Mouse (Mus musculus): ENCODE results near the gene Smc2.
"Not testable (repeated sequence)": the region's sequence is repeated elsewhere in the genome, so short reads cannot be mapped to it uniquely, and the experiment has no call there.

The Smc2 gene

GRCm38 (mm10) chr4:52438886-52439664 lies at the start of gene Smc2:
Smc2 (plus strand) TSS chr4:52439243.
- DNase-seq (ENCODE audit: low read depth, low spot score): peak; percentile 97

DNA sequence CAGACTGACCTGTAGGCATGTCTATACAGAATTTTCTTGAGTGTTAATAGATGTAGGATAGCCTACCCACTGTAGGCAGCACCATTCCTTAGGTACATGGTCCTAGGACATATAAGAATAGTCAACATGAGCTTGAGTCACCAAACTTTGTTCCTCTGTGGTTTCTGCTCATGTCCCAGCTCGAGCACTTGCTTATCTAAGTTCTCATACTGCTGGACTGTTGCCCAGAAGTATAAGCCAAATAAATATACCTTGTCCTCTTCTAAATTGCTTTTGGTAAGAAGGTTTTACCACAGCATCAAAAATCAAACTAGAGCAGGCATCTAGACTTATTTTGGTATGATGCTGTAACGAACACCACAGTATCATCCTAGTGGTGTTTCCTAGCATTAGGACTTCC lies 27.5 kb upstream of the Smc2 start:
- no peak for DNase-seq (ENCODE audit: low read depth, low spot score)

- no peak for DNase-seq (ENCODE audit: low read depth, low spot score)
These were observed 15.4 kb upstream of the Smc2 start for GRCm38 (mm10) chr4:52423653-52424052.

GRCm38 (mm10) chr4:52429310-52430198 lies 9.5 kb upstream of the Smc2 start:
- no peak for DNase-seq (ENCODE audit: low read depth, low spot score)

GRCm38 (mm10) chr4:52435551-52435950 lies 3.5 kb upstream of the Smc2 start:
- DNase-seq (ENCODE audit: low read depth, low spot score): not testable (repeated sequence)

- no peak for DNase-seq (ENCODE audit: low read depth, low spot score)
These were observed 615 bp upstream of the Smc2 start for GRCm38 (mm10) chr4:52438371-52438885.

DNA sequence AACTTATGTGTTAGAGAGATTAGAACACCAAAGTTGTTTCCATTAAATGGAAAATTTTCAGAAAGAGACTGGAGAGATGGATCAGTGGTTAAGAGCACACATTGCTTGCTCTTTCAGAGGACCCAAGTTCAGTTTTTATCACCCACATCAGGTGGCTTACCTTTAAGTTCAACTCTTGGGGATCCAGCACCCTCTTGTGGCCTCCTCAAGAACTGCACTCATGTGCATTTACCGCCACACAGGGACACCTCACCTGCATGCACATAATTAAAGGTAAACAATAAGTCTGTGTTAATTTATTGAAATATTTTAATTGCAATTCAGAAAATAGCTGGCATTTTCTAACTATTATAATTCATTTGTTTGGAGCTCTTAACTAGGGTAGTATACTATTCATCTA lies 20.7 kb downstream of the Smc2 start:
- peak; percentile 44 for DNase-seq (ENCODE audit: low read depth, low spot score)

DNA sequence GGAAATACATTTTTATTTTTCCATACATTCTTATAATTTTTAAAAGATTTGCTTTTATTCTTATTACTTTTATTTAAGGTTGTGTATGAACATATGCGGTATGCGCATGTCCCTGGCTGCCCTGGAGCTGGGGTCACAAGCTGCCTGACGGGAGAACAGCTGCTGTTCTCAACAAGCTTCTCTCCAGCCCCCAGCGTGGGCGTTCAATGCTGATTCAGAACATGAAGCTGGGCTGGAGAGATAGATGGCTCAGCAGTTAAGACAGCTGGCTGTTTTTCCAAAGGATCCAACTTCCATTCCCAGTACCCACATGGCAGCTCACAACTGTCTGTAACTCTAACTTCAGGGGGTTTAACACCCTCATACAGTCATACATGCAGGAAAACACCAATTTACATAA lies 22.3 kb downstream of the Smc2 start:
- no peak for DNase-seq (ENCODE audit: low read depth, low spot score)

GRCm38 (mm10) chr4:52473431-52473830 lies 34.4 kb downstream of the Smc2 start:
- DNase-seq (ENCODE audit: low read depth, low spot score): no peak

DNA sequence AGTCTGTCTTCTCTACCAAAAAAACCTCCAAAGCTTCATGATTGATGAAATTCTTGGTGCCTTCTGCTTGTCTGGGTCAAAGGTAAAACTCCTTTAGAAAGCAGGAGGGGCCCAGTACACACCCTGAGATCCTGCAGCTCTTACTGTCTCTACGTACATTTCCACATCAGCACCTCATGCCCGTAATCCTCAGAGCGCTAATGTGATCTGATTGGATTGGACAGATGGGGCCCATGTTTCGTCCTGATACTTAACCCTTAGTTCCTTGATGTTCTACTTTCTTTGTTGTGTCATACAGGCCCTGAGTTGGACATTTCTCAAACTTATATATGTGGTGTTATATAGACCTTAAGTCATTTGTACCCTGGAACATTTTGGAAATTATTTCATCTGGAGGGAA lies 48.4 kb downstream of the Smc2 start:
- no peak for DNase-seq (ENCODE audit: low read depth, low spot score)

DNA sequence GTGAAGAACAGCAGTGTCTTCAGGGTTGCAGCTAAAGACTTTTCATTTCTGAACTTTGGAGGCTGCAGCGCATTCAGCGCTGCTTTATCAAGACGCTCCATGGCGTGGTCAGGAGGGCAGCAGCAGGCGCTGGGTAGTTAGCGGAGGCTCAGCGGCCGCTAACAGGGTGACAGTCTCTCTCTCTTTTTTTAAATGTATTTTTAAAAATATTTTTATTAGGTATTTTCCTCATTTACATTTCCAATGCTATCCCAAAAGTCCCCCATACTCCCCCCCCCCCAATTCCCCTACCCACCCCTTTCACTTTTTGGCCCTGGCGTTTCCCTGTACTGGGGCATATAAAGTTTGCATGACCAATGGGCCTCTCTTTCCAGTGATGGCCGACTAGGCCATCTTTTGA lies 58.1 kb downstream of the Smc2 start, which contains the start of gene Vma21-ps:
Vma21-ps (minus strand) TSS at position 101 of the 400 bp plus-strand sequence.
- DNase-seq (ENCODE audit: low read depth, low spot score): not testable (repeated sequence)

GRCm38 (mm10) chr4:52517580-52517979 lies 78.5 kb downstream of the Smc2 start:
- no peak for DNase-seq (ENCODE audit: low read depth, low spot score)

DNA sequence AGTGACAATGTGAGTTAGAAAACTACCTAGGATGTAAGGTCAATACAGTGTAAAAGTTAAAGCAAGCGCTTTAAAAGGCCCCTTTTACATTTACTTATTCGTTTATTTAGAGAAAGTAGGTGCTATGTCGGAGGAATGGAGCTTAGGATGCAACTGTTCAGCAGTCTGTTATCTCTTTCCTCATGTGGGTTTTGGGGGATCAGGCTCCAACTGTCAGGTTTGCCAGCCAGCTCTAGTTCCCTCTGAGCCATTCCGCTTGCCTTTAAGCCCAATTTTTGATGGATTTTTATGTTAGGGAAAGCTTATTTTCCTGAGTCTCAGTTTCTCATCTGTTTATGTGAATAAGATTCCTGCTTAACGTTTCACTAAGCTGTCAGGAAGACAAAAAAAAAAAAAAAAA lies 80.3 kb downstream of the Smc2 start:
- no peak for DNase-seq (ENCODE audit: low read depth, low spot score)

GRCm38 (mm10) chr4:52526464-52526863 lies 87.4 kb downstream of the Smc2 start:
- DNase-seq (ENCODE audit: low read depth, low spot score): no peak

GRCm38 (mm10) chr4:52530636-52531035 lies 91.6 kb downstream of the Smc2 start:
- DNase-seq (ENCODE audit: low read depth, low spot score): no peak

All from A20 (cell line).